9 mouse cellular contexts compared by ENCODE assay signal in the genomic region with DNA sequence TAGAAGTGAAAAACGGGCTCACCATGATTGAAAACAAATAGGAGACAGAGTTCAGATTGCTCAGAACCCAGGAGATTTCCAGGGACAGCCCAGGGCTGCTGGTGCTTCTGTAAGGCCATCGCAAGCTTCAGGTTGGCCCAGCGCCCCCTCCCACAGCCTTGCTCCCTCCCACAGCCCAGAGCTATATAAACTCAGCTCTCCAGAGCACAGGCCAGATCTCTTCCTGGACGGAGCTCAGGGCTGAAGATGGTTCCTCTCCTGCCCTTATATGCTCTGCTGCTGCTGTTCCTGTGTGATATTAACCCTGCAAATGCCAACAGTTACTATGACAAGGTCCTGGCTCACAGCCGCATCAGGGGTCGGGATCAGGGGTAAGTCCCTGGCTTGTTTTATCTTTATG. TPM values are rescaled to one million over a fixed set of nuclear protein-coding genes. Genes with fewer than 3 reads are reported as not detected.
A peak's percentile ranks its signal among the peaks of the same experiment; 100 is the strongest.
DNase-seq lines count a peak whose midpoint lies in the region; ATAC-seq and TF ChIP-seq lines count a peak whose summit lies in the region.
"Had no signal": no experiment of that assay in that cellular context is flagged by ENCODE, and none has a peak within 500 bp of the region (broad histone marks: within the 10 kb centered on the region; RNA-seq: fewer than 3 reads in every experiment).

Postn (plus strand) TSS at position 213 of the 400 bp plus-strand sequence.

- intact Hi-C loops in heart, postnatal 14 days (cut with DNase I), result loop anchor here (5.0 kb wide), 1 partner anchor 116 kb away; no protein-coding TSS in a partner anchor

- H3K27me3 ChIP-seq in kidney, postnatal 0 days (ENCODE audit: insufficient read depth, low read length), result no peaks in the 10 kb centered on the region
- H3K27me3 ChIP-seq in kidney, adult 2 months (replicated peaks; ENCODE audit: control insufficient read depth, insufficient read depth, low read length), result no peaks in the 10 kb centered on the region; the same call in 1 of the 2 replicates
- H3K27me3 ChIP-seq in liver, embryonic 16.5 days (ENCODE audit: control insufficient read depth, insufficient read depth, low read depth, low read length), result no peaks in the 10 kb centered on the region

- H3K27ac ChIP-seq in kidney, postnatal 0 days, result no peak within 1 kb of the TSS
- no peak within 1 kb of the TSS for H3K27ac ChIP-seq in kidney, adult 2 months (ENCODE audit: insufficient read depth, low read depth, low read length)
- no peak within 1 kb of the TSS for H3K27ac ChIP-seq in bone marrow, adult 2 months (ENCODE audit: control insufficient read depth, insufficient read depth, low read depth, low read length, poor library complexity)
- H3K27ac ChIP-seq in liver, embryonic 16.5 days (ENCODE audit: low read length), result no peak within 1 kb of the TSS

- WGBS in kidney, postnatal 0 days, result 25% methylated on average over 6 of the region's 6 CpGs
- 58% methylated on average over 6 of the region's 6 CpGs for WGBS in kidney, adult 2 months
- WGBS in bone marrow, adult 2 months, result 45% methylated on average over 6 of the region's 6 CpGs
- WGBS in liver, embryonic 16.5 days (ENCODE audit: insufficient replicate concordance), result 33% methylated on average over 6 of the region's 6 CpGs

- no peak within 1 kb of the TSS for H3K9ac ChIP-seq in kidney, postnatal 0 days (ENCODE audit: low read depth, low read length)
- no peak within 1 kb of the TSS for H3K9ac ChIP-seq in liver, embryonic 16.5 days (ENCODE audit: low read depth, low read length)

- H3K4me3 ChIP-seq in kidney, postnatal 0 days (replicated peaks; ENCODE audit: low read depth, low read length), result no peak within 1 kb of the TSS
- no peak within 1 kb of the TSS for H3K4me3 ChIP-seq in kidney, adult 2 months (ENCODE audit: insufficient read depth, low read depth, low read length)
- H3K4me3 ChIP-seq in bone marrow, adult 2 months (replicated peaks; ENCODE audit: control insufficient read depth, low read depth, low read length), result no peak within 1 kb of the TSS
- H3K4me3 ChIP-seq in liver, embryonic 16.5 days (ENCODE audit: low read depth, low read length), result no peak within 1 kb of the TSS

- no peak for ATAC-seq in kidney, postnatal 0 days (replicated peaks; ENCODE audit: low FRiP score, low read depth)
- ATAC-seq in liver, embryonic 16.5 days (ENCODE audit: low read depth), result no peak

- TF ChIP-seq CTCF in kidney, postnatal 0 days (IDR thresholded peaks at IDR 0.05; ENCODE audit: low read depth), result no peak
- TF ChIP-seq CTCF in kidney, adult 2 months (conservative IDR thresholded peaks at IDR 0.05; ENCODE audit: insufficient read depth, insufficient read length, low read depth, low read length), result no peak
- TF ChIP-seq CTCF in bone marrow, adult 2 months (IDR thresholded peaks at IDR 0.05; ENCODE audit: control insufficient read depth, insufficient read depth, low read length), result no peak

- H3K4me1 ChIP-seq in kidney, postnatal 0 days (replicated peaks; ENCODE audit: insufficient read depth, low read length), result 0 out of 2 replicates have a peak, but pooled peaks cover 6% of the 10 kb centered on the region
- H3K4me1 ChIP-seq in kidney, adult 2 months (ENCODE audit: control insufficient read depth, insufficient read depth, low read length), result no peaks in the 10 kb centered on the region
- no peaks in the 10 kb centered on the region for H3K4me1 ChIP-seq in bone marrow, adult 2 months (ENCODE audit: control insufficient read depth, insufficient read depth, low read length)
- no peaks in the 10 kb centered on the region for H3K4me1 ChIP-seq in liver, embryonic 16.5 days (ENCODE audit: control insufficient read depth, low read depth, low read length)

- no peak for TF ChIP-seq POLR2A in kidney, adult 2 months (IDR thresholded peaks at IDR 0.05; ENCODE audit: low read depth, low read length)
- no peak for TF ChIP-seq POLR2A in bone marrow, adult 2 months (IDR thresholded peaks at IDR 0.05; ENCODE audit: borderline replicate concordance, control insufficient read depth, low read depth, low read length)

- H3K36me3 ChIP-seq in kidney, postnatal 0 days (ENCODE audit: insufficient read depth, low read length), result no peaks in the 10 kb centered on the region
- no peaks in the 10 kb centered on the region for H3K36me3 ChIP-seq in kidney, adult 2 months (ENCODE audit: control insufficient read depth, insufficient read depth, low read length)
- H3K36me3 ChIP-seq in liver, embryonic 16.5 days (ENCODE audit: control insufficient read depth, insufficient read depth), result no peaks in the 10 kb centered on the region
- H3K36me3 ChIP-seq: G1E had no signal

- no peak for DNase-seq in kidney, postnatal 0 days (ENCODE audit: low spot score)
- no peak for DNase-seq in kidney, adult 2 months
- peak; percentile 43 to 60 for DNase-seq in heart, postnatal 14 days
- DNase-seq in yolk sac, embryonic 10.5 days (ENCODE audit: low spot score), result peak; percentile 64
- DNase-seq in thymus, postnatal 14 days, result no peak
- no peak for DNase-seq in cerebellum, adult 8-10 months

- H3K4me2 ChIP-seq in kidney, postnatal 0 days (ENCODE audit: low read length), result peak within 1 kb of the TSS; percentile 27; the same call in 1 of the 2 replicates
- H3K4me2 ChIP-seq in liver, embryonic 16.5 days (ENCODE audit: low read depth, low read length), result no peak within 1 kb of the TSS

- no peaks in the 10 kb centered on the region for H3K9me3 ChIP-seq in kidney, postnatal 0 days (replicated peaks; ENCODE audit: low read length)
- H3K9me3 ChIP-seq in liver, embryonic 16.5 days (replicated peaks; ENCODE audit: control insufficient read depth, low read length), result no peaks in the 10 kb centered on the region

RNA-seq across cellular contexts. Expression of gene Postn, which starts in this region (rescaled TPM):
- polyA plus RNA-seq in kidney, postnatal 0 days (2015; fragmentation: Nextera tagmentation; extraction: Ambion mirVana), result 83.7 and 86.4 TPM in 2 replicates
- 3.5 and 5.1 TPM in 2 replicates for polyA plus RNA-seq in kidney, adult 2 months (2012; rRNA removed)
- polyA plus RNA-seq in bone marrow, adult 2 months (2011; ENCODE audit: insufficient read depth, insufficient read length, low replicate concordance, missing spikeins), result 5.2 and 34.4 TPM in 2 replicates
- total RNA-seq in heart, postnatal 14 days (2021), result 100 to 1,000 TPM; 145 to 157 TPM
- polyA plus RNA-seq in liver, embryonic 16.5 days (2015; fragmentation: Nextera tagmentation; extraction: Ambion mirVana), result 24.4 and 26.7 TPM in 2 replicates
- polyA plus RNA-seq: G1E had no signal

Comparison
In these comparisons a context has a peak if more than half of its experiments do, and no peak if none do; other contexts are left out.
1. DNase-seq: peak in heart, postnatal 14 days (2 of 2) and yolk sac, embryonic 10.5 days (single experiment); none in kidney, postnatal 0 days (single experiment), kidney, adult 2 months (single experiment), thymus, postnatal 14 days (single experiment) and cerebellum, adult 8-10 months (single experiment).